Mouse (Mus musculus) G1E (cell line): Measurements from ENCODE around the gene Ttc21b.

Experiments used
- CTCF ChIP-seq: IDR thresholded peaks from 2 replicates; pipeline ENCODE4 v1.5.1; 2012; ENCODE audit warnings: low read depth, low read length, inconsistent platforms, mixed read lengths
- GATA1 ChIP-seq: IDR thresholded peaks from 2 replicates; pipeline ENCODE4 v1.6.1; 2012; ENCODE audit warnings: borderline replicate concordance, low read length, inconsistent platforms, mixed read lengths
- POLR2AphosphoS5 ChIP-seq: IDR thresholded peaks from 2 replicates; pipeline ENCODE4 v1.6.1; 2012; ENCODE audit warnings: low read depth, low read length, inconsistent platforms; ENCODE audit not compliant: insufficient replicate concordance

DNA sequence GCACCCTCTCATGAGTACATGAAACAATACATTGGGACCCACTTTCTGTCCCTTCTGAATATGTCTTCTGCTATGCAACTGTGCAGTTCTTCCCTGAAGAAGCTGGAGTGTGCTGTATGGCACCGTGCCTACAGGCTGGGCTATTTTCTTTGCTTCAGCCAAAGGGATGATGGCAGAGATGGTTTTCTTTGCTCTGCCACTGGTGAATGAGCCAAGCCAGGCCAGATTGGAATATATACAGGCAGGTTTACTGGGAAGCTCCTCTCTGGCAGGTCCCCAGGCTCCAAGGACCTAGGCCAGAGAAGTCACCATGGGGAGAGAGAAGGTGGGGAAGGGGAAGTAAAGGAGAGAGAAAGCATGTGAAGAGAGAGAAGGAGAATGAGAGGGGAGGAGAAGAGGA lies 16.1 kb downstream of the Ttc21b start:
- TF ChIP-seq CTCF (no peak), GATA1 (no peak), POLR2AphosphoS5 (no peak)
